Mouse (Mus musculus) c-Kit-positive CD71-positive TER-119-positive erythroid progenitor cells, embryonic 14.5 days (primary cell): Measurements from ENCODE around the gene Hist1h2bf.
"Not testable (repeated sequence)": the region's sequence is repeated elsewhere in the genome, so short reads cannot be mapped to it uniquely, and the experiment has no call there.

ENCODE experiments used
- DNase-seq: peaks from one replicate; pipeline ENCODE4 v3.0.0-alpha.2; 2013; ENCODE audit warnings: low spot score

Hist1h2bf gene

DNA sequence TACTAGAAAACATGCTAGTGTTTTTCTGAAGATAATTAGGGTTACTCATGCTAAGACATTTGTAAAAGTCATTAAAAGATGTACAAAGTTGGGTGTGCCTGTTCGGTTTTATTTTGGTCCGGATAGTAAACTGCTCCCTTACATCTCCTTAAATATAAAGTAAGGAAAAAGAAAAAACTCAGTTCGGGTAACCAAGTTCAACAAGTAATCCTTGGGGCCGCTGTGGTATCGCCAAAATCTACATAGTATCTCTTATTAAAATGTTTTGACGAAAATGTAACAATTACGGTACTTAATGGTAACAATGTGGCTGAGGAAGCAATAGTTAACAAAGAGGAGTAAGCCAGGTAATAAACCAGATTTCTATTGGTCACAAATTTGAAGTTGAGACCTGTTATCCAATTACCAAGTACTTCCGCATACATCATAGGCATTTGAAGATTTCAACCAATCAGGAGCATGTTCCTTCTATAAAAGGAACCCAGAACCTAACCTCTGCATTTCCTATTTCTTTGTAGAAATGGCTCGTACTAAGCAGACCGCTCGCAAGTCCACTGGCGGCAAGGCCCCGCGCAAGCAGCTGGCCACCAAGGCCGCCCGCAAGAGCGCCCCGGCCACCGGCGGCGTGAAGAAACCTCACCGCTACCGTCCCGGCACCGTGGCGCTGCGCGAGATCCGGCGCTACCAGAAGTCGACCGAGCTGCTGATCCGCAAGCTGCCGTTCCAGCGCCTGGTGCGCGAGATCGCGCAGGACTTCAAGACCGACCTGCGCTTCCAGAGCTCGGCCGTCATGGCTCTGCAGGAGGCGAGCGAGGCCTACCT lies 29.8 kb downstream of the Hist1h2bf start, which contains the start of gene Hist1h3f:
TSS of gene Hist1h3f (plus strand) at position 88 of the 822 bp plus-strand sequence.
- peak; percentile 98 for DNase-seq

DNA sequence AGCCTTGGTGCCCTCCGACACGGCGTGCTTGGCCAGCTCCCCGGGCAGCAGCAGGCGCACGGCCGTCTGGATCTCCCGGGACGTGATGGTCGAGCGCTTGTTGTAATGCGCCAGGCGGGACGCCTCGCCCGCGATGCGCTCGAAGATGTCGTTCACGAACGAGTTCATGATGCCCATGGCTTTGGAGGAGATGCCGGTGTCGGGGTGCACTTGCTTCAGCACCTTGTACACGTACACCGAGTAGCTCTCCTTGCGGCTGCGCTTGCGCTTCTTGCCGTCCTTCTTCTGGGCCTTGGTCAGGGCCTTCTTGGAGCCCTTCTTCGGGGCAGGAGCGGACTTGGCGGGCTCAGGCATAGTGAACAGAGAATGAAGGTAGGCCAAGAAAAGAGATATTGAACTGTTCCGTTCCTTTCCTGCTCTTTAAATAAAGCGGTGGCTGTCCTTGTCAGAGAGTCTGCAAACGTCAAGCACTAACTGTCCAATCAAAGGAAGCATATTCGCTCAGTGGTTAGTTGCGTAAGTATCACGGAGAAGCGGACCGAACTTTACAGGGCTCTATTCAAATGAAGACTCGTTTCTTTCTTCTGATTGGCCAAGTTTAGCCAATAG lies 30.9 kb downstream of the Hist1h2bf start, which contains the start of gene Hist1h2bh:
TSS of gene Hist1h2bh (minus strand) at position 394 of the 609 bp plus-strand sequence.
- DNase-seq: peak; percentile 97

DNA sequence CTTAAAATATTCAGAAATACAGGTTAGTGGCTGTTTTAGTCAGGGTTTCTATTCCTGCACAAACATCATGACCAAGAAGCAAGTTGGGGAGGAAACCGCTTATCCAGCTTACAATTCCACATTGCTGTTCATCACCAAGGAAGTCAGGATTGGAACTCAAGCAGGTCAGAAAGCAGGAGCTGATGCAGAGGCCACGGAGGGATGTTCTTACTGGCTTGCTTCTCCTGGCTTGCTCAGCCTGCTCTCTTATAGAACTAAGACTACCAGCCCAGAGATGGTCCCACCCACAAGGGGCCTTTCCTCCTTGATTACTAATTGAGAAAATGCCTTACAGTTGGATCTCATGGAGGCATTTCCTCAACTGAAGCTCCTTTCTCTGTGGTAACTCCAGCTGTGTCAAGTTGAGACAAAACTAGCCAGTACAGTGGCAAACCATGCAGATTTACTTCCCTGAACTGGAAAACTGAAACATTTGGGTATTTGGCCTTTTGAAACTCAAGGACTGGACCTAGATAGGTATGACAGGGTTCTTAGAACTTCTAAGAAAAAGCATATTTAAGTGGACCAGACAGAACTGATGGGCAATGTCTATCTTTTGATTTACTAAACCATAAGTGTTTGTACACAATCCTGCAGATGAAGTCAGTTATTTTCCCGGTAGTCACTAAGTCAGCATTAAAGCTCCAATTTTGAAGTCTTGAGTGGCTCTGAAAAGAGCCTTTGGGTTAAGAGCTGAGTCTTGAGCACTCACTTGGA lies 31.6 kb downstream of the Hist1h2bf start:
- peak; percentile 76 for DNase-seq

DNA sequence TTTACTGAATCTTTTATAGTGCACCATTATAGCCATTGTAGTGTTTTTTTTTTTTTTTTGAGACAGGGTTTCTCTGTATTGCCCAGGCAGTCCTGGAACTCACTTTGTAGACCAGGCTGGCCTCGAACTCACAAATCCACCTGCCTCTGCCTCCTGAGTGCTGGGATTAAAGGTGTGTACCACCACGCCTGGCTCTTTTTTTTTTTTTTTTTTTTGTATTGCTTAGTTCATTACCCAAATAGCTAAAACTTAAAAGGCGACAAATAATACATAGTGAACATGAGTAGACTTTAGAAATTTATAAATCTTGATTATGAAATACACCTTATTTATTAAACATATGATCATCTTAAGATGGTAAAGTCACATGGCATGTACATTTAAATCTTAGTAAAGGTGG lies 32.5 kb downstream of the Hist1h2bf start:
- no peak for DNase-seq

DNA sequence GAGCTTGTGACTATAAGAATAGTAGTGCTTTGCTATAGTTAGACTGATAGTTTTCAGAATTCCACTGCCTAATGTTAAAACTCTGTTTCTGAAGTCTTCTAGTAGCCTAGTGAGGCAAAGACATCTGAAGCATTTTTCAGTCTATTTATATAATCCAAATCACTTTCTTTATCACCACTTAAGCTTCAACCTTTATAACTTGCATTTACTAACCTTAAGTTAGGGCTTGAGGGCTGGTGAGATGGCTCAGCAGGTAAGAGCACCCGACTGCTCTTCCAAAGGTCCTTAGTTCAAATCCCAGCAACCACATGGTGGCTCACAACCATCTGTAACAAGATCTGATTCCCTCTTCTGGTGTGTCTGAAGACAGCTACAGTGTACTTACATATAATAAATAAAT lies 34.2 kb downstream of the Hist1h2bf start:
- DNase-seq: not testable (repeated sequence)

DNA sequence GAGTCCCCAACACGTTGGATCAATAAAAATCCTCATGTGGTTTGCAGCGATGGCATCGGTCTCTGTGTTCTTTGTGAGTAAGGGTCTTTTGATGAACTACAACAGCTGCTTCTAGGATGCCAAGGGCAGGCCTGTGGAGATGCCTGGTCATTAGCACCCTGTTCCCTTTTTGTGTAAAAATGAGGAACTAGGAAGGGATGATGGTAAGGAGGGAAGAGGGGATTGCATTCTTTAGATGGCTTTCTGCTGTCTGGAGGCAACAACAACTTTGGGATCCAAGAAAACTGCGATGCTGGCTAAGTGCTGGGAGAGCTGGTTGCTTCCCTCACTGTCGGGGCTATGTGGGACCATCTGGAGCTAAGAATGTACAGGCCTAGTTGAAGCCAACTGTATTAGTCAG lies 35.7 kb downstream of the Hist1h2bf start:
- DNase-seq: no peak

DNA sequence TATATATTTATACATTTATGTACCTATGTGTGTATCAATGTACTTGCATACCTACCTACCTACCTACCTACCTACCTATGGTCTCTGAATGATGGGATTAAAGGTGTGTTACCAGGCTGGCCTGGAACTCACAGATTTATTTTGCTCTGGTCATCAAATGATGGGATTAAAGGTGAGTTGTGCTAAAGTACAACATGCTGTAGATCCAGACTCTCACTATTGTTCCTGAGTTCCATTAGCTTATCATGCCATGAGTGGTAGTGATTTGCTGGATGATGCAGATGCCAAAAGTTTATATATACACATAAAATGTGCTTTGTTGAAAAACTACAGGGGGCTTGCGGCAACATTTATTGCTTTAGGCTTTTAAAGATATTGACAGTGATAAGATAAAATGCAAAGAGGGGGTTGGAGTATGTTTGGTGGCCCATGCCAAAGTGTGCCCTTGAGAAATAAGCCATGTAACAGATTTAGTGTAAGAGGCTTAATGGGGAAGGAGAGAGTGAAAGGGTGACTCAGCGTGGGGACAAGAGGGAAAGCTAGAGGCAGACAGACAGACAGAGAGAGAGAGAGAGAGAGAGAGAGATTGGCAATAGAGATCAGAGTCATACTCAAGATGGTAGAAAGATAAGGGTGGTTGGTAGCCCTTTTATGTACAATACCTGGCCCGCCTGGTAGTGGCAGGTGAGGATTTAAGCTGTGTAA lies 36.8 kb downstream of the Hist1h2bf start:
- no peak for DNase-seq

DNA sequence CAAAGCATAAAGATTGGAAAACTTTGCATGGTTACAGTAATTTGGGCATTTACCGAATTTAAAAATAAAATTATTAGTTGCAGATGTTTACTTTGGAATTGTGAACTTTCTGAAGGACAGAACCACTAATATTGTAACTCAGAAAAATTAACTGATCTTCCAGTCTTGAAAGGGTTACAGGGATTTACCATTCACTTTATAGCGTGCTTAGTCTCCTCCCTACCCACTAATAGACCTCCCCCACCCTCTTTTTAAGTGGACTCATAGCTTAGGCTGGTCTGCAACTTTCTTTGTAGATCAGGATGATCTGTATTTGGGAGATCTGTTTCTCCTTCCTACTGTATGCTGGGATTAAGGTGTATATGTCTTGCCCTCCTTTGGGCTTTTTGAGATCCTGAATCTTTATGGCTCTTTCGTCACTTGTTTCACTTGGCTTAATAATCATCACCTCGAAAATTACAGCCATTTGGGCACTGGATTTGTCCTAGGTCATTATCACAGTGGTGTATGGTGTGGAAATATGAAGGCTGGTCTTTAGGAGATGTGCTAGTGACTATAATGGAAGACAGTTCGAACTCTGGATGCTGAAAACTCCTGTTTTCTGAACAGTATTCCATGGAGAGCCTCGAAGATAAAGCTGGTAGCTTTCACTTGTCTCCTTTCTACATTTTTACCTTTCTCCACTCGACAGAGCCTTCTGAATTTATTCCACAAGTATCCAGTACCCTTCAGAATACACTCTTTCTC lies 37.7 kb downstream of the Hist1h2bf start:
- DNase-seq: peak; percentile 63

DNA sequence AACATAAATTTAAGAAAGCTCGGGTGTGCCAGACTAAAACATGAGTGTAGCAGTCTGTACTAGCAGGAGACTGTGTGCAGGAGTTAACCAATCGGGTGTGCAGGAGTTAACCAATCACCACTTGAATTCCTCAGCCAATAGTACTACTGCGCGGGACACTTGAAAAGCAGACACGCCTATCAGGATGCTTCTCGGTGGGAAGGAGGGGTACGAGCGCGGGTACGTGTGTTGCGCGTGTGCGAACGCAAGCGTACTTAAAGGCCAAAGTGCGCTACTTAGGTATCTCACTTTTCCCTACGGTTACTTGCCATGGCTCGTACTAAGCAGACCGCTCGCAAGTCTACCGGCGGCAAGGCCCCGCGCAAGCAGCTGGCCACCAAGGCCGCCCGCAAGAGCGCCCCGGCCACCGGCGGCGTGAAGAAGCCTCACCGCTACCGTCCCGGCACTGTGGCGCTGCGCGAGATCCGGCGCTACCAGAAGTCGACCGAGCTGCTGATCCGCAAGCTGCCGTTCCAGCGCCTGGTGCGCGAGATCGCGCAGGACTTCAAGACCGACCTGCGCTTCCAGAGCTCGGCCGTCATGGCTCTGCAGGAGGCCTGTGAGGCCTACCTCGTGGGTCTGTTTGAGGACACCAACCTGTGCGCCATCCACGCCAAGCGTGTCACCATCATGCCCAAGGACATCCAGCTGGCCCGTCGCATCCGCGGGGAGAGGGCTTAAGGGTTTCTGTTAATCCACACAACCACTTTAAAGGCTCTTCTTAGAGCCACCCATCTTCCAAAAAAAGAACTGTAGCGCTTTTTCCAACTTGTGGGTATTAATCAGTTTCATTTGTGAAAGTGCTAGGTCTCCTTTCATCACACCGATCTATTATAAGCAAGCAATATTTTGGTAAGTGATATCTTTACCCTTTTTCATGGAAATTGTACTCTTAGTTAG lies 38.6 kb downstream of the Hist1h2bf start, which contains the start of gene Hist1h3g:
TSS of gene Hist1h3g (plus strand) at position 286 of the 939 bp plus-strand sequence.
- peak; percentile 96 for DNase-seq

DNA sequence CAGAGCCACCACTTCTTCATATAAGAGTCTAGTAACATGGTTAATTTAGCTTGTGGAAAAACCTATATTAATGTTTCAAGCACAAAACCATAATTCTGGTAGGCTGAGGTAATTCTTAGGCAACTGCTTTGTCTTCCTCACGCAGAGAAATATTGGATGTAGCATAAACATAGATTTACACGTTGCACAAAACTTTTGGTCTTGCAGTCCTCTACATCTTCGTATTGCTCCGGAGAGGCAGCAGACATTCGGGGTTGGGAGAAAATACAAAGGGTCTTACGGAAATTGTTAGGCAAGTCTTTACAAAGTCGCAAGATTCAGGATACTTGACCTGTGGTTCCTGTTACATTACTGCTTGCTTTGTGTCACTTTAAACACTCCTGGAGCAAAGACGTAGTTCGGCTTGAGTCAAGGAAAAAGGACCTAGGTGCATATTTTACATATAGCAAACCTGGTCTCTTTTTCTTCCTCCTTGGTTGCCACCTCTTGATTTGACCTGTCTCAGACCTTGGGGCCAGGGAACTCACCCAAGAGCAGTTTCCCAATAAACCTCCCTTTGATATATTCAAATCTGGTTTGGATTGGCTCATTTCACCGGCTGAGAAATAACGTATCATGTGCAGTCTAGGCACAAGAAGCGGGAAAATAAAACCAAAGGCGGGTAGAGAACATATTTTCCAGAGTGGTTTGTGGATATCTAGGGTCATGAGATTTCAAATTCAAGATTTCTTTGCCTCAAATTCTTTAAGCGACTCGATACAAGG lies 39.4 kb downstream of the Hist1h2bf start:
- no peak for DNase-seq

DNA sequence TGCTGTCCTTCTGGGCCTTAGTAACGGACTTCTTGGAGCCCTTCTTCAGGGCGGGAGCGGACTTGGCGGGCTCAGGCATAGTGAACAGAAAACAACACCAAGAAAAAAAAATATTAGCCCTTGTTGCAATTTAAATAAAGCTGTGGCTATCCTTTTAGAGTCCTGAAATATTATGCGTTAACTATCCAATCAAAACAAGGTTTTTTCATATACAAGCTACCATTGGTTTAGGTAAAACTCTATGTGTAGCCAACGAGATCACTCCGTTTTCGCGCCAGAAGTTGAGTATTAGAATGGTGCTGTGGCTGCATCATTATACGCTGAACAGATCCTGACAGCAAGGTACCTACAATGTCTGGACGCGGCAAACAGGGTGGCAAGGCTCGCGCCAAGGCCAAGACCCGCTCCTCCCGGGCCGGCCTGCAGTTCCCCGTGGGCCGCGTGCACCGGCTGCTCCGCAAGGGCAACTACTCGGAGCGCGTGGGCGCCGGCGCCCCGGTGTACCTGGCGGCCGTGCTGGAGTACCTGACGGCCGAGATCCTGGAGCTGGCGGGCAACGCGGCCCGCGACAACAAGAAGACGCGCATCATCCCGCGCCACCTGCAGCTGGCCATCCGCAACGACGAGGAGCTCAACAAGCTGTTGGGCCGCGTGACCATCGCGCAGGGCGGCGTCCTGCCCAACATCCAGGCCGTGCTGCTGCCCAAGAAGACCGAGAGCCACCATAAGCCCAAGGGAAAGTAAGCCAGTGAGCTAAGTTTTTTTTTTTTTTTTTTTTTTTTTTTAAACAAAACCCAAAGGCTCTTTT lies 40.2 kb downstream of the Hist1h2bf start, which contains the start of gene Hist1h2af:
TSS of gene Hist1h2af (plus strand) at position 347 of the 808 bp plus-strand sequence.
- peak; percentile 94 for DNase-seq

DNA sequence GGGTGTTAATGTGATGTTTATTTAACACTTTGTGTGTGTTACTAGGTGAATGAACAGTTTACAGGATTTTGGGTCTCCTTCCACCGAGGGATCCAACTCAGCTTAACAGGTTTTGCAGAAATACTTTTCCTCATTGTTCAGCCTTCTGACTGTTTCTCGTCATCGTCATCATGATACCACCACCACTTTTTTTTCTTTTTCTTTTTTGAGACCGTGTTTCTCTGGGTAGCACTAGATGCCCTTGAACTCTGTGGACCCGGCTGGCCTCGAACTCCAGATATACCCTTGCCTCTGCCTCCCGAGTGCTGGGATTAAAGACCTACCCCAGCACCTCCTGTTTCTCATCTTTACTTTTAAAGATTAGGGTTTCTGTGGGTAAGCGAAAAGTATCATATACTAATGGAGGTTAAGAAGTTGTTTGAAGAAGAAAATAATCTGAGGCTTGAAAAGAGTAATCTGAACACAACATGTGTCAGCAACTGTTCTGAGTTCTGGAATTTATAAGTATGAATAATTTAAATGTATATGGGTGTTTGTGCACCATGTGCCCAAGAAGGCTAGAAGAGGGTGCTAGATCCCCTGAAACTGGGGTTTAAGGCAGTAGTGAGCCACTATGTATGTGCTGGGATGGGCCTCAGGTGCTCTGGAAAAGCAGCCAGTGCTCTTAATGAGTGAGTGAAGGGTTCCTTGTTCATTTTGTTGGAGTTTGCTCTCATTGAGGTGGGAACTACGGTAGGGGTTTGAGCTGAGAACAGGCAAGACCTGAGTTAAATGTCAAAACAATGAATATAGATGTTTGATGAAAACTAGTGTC lies 41.5 kb downstream of the Hist1h2bf start:
- DNase-seq: no peak

DNA sequence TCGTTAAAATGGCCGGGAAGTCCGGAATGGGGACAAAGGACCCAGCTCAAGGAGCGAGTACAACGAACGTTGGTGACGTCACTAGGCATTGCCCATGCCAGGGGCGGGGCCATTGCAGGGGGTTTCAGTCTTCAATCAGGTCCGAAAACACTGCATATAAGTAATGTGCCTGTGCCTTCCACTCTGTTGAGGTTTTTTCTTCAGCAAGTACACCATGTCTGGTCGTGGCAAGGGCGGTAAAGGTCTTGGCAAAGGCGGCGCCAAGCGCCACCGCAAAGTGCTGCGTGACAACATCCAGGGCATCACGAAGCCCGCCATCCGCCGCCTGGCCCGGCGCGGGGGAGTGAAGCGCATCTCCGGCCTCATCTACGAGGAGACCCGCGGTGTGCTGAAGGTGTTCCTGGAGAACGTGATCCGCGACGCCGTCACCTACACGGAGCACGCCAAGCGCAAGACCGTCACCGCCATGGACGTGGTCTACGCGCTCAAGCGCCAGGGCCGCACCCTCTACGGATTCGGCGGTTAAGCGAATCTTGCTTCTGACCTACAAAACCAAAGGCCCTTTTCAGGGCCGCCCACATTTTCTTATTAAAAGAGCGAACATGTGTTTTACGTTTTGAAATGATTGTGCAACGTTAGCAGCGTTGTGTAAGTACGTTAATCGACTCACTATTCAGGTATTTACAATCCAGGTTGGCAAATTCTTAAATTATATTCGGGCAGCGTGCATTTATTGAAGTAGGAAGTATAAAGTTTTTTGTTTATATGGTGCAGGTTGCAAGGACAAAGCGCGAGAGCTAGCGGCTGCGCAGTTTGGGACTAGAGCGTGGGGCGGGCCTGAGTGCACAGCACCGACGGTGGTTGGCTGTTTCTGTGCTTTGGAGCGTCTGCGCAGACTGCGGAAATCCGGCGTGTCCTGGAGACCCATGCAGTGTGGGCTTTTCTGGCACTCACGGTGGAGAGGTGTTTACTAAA lies 42.8 kb downstream of the Hist1h2bf start, which contains the start of gene Hist1h4h:
TSS of gene Hist1h4h (plus strand) at position 150 of the 975 bp plus-strand sequence.
- peak; percentile 98 for DNase-seq

DNA sequence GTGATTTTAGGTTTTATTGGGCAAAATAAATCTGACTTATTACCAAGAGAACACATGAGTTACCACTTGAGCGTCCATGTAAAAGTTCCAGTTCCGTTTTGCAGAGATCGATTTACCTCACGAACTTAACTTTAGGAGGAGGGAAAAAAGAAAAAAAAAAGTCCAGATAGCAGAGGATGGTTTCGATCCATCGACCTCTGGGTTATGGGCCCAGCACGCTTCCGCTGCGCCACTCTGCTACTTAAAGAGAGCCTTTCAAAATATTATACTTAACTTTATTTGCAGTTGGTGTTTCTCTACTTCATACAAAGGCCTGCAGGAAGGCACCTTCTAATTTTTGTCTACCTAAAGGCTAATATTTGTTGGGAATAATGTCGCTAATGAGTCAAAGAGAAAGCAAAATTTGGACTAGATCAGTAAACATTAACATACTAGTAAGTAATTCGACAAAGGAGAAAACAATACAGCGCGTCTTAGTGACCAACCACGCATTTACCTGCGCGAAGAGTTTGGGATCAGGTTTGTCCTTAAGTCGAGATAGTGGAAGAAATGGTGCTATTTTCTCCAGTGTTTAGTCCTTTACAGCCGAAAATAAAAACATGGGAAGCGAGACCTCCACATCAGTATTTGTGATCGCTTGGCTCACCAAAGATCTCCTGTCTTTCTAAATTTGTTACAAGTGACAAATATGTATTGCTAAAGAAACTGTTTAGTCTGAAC lies 43.7 kb downstream of the Hist1h2bf start:
- DNase-seq: peak; percentile 77

DNA sequence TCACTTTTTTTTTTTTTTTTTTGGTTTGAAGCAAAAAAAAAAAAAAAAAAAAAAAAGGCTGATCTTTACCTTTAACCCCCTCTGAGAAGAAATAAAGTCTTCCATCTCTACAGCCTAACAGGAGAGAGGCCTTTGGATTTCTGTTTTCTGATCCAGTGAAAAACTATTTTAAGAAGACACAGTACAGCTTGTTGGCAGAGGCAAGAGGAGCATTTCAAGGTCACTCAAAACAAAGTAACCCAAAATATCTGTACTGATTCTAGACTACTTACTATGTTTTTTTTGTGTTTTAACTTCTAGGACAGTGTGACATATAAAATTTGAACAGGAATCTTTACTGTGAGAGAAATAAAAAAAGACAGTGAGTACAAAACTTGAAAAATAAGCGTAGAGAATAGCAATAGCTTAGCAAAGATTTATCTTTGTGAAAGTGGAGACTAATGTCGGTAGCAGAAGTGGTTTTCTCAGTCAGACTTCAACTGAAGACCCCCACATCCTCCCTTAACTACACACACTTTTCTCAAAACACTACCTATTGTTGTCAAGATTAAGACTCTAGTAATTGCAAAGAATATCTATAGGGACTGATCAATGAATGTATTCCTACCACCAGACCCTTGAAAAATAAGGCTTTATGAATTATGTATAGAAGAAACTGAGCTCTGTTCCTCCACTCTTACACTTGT lies 44.4 kb downstream of the Hist1h2bf start:
- no peak for DNase-seq
